Comparison of ENCODE assay signal across 8 mouse cellular contexts in the genomic region with DNA sequence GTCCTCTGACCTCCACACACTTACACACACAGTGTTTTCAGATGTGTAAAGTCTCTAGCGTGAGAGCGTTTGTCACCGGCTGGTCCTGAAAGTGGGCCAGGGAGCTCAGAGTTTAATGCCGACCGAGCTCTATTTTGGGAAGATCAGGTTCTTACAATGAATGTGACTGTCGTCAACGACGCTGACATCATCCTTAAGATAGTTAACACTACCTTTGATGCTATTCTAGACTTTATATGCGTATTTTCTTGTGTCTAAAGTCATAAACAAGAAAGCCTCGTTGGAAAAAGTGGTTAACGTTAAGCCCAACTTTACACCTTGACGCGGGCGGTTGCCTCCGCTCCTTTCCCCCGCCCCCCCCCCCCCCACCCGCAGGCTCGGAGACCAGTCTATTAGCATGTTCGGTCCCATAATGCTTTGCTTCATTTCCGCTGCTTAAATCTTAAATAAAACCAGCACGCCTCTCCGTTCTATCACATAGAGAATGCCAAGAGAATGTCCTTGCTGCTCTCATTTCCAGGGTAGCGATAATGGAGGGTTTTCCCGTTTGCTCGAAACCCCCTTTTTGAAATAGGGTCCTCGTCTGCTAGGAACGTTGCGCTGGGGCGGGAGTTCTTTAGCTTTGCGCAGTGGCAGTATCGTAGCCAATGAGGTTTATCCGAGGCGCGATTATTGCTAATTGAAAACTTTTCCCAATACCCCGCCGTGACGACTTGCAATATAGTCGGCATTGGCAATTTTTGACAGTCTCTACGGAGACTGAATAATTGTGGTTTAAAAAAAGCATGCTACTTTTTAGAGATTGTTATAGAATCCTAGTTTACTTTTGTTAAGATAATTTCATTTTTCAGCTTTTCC. TPM values are rescaled to one million over a fixed set of nuclear protein-coding genes. Genes with fewer than 3 reads are reported as not detected.
A peak's percentile ranks its signal among the peaks of the same experiment; 100 is the strongest.
DNase-seq lines count a peak whose midpoint lies in the region; ATAC-seq and TF ChIP-seq lines count a peak whose summit lies in the region.

No protein-coding gene starts in this region.

- TF ChIP-seq EP300 in stomach, postnatal 0 days (optimal IDR thresholded peaks at IDR 0.05) = no peak

- no peaks in the 10 kb centered on the region for H3K79me3 ChIP-seq in C2C12 (ENCODE audit: low read depth)

- H3K27me3 ChIP-seq in C2C12 (ENCODE audit: control insufficient read depth, insufficient read depth, insufficient read length) = no peaks in the 10 kb centered on the region
- H3K27me3 ChIP-seq in heart, embryonic 13.5 days (replicated peaks) = no peaks in the 10 kb centered on the region
- no peaks in the 10 kb centered on the region for H3K27me3 ChIP-seq in kidney, postnatal 0 days (ENCODE audit: insufficient read depth, low read length)
- H3K27me3 ChIP-seq in liver, embryonic 12.5 days (replicated peaks) = 0 out of 2 replicates have a peak, but pooled peaks cover 3% of the 10 kb centered on the region
- no peaks in the 10 kb centered on the region for H3K27me3 ChIP-seq in stomach, postnatal 0 days (ENCODE audit: control insufficient read depth, insufficient read depth, low read length)

- peak; percentile 50; the same call in 1 of the 2 replicates for TF ChIP-seq POLR2A in bone marrow, adult 2 months (IDR thresholded peaks at IDR 0.05; ENCODE audit: borderline replicate concordance, control insufficient read depth, low read depth, low read length)

- peak; percentile 52 for ATAC-seq in erythroblast, adult 5-6 weeks (replicated peaks; ENCODE audit: low FRiP score, poor library complexity, severe bottlenecking)
- peak; percentile 43; the same call in 1 of the 2 replicates for ATAC-seq in heart, embryonic 13.5 days (ENCODE audit: extremely low read depth, insufficient number of reproducible peaks, low FRiP score, low TSS enrichment)
- peak; percentile 63 for ATAC-seq in kidney, postnatal 0 days (replicated peaks; ENCODE audit: low FRiP score, low read depth)
- ATAC-seq in liver, embryonic 12.5 days = peak; percentile 79
- peak; percentile 66 for ATAC-seq in stomach, postnatal 0 days (ENCODE audit: low FRiP score, low TSS enrichment)

- peak overlapping the region; percentile 98 for H3K27ac ChIP-seq in bone marrow, adult 2 months (ENCODE audit: control insufficient read depth, insufficient read depth, low read depth, low read length, poor library complexity)
- H3K27ac ChIP-seq in heart, embryonic 13.5 days (replicated peaks) = peak overlapping the region; percentile 100
- peak overlapping the region; percentile 100 for H3K27ac ChIP-seq in kidney, postnatal 0 days
- H3K27ac ChIP-seq in liver, embryonic 12.5 days = peak overlapping the region; percentile 100
- peak overlapping the region; percentile 100 for H3K27ac ChIP-seq in stomach, postnatal 0 days (replicated peaks)

- peak overlapping the region; percentile 7 for H3K4me3 ChIP-seq in C2C12 (ENCODE audit: insufficient read depth, poor library complexity, severe bottlenecking)
- peak overlapping the region; percentile 33 for H3K4me3 ChIP-seq in bone marrow, adult 2 months (replicated peaks; ENCODE audit: control insufficient read depth, low read depth, low read length)
- H3K4me3 ChIP-seq in heart, embryonic 13.5 days = peak overlapping the region; percentile 48
- peak overlapping the region; percentile 28 for H3K4me3 ChIP-seq in kidney, postnatal 0 days (replicated peaks; ENCODE audit: low read depth, low read length)
- H3K4me3 ChIP-seq in liver, embryonic 12.5 days = peak overlapping the region; percentile 43
- H3K4me3 ChIP-seq in stomach, postnatal 0 days (ENCODE audit: low read depth, low read length) = peak overlapping the region; percentile 41

- H3K4me1 ChIP-seq in bone marrow, adult 2 months (ENCODE audit: control insufficient read depth, insufficient read depth, low read length) = peaks cover 2% of the 10 kb centered on the region
- H3K4me1 ChIP-seq in heart, embryonic 13.5 days = peaks cover 40% of the 10 kb centered on the region
- H3K4me1 ChIP-seq in kidney, postnatal 0 days (replicated peaks; ENCODE audit: insufficient read depth, low read length) = peaks cover 14% of the 10 kb centered on the region; the same call in 1 of the 2 replicates
- H3K4me1 ChIP-seq in liver, embryonic 12.5 days = peaks cover 55% of the 10 kb centered on the region
- no peaks in the 10 kb centered on the region for H3K4me1 ChIP-seq in stomach, postnatal 0 days (replicated peaks; ENCODE audit: control insufficient read depth, insufficient read depth)

- under 1% methylated on average over 39 of the region's 39 CpGs for WGBS in bone marrow, adult 2 months
- WGBS in heart, embryonic 13.5 days = under 1% methylated on average over 39 of the region's 39 CpGs
- WGBS in kidney, postnatal 0 days = under 1% methylated on average over 39 of the region's 39 CpGs
- under 1% methylated on average over 39 of the region's 39 CpGs for WGBS in liver, embryonic 12.5 days (ENCODE audit: insufficient replicate concordance)
- WGBS in stomach, postnatal 0 days = under 1% methylated on average over 38 of the region's 39 CpGs

- H3K79me2 ChIP-seq in C2C12 (ENCODE audit: control insufficient read depth, insufficient read depth) = no peaks in the 10 kb centered on the region

- peak overlapping the region; percentile 95 for H3K9ac ChIP-seq in heart, embryonic 13.5 days
- H3K9ac ChIP-seq in kidney, postnatal 0 days (ENCODE audit: low read depth, low read length) = peak overlapping the region; percentile 83
- peak overlapping the region; percentile 80 for H3K9ac ChIP-seq in liver, embryonic 12.5 days
- peak overlapping the region; percentile 92 for H3K9ac ChIP-seq in stomach, postnatal 0 days (ENCODE audit: low read length)

- H3K36me3 ChIP-seq in C2C12 (ENCODE audit: control insufficient read depth, insufficient read depth) = no peaks in the 10 kb centered on the region
- no peaks in the 10 kb centered on the region for H3K36me3 ChIP-seq in heart, embryonic 13.5 days
- H3K36me3 ChIP-seq in kidney, postnatal 0 days (ENCODE audit: insufficient read depth, low read length) = no peaks in the 10 kb centered on the region
- H3K36me3 ChIP-seq in liver, embryonic 12.5 days = no peaks in the 10 kb centered on the region
- no peaks in the 10 kb centered on the region for H3K36me3 ChIP-seq in stomach, postnatal 0 days (ENCODE audit: control insufficient read depth, insufficient read depth, low read length)

- no peaks in the 10 kb centered on the region for H3K9me3 ChIP-seq in heart, embryonic 13.5 days
- no peaks in the 10 kb centered on the region for H3K9me3 ChIP-seq in kidney, postnatal 0 days (replicated peaks; ENCODE audit: low read length)
- H3K9me3 ChIP-seq in liver, embryonic 12.5 days (replicated peaks) = no peaks in the 10 kb centered on the region
- H3K9me3 ChIP-seq in stomach, postnatal 0 days (ENCODE audit: control insufficient read depth, low read length) = no peaks in the 10 kb centered on the region

- peak overlapping the region; percentile 52 for H3ac ChIP-seq in C2C12 (ENCODE audit: control insufficient read depth, insufficient read length, low read depth)

- peak overlapping the region; percentile 75 for H3K4me2 ChIP-seq in heart, embryonic 13.5 days
- peak overlapping the region; percentile 69 for H3K4me2 ChIP-seq in kidney, postnatal 0 days (ENCODE audit: low read length)
- H3K4me2 ChIP-seq in liver, embryonic 12.5 days = peak overlapping the region; percentile 70
- peak overlapping the region; percentile 55 for H3K4me2 ChIP-seq in stomach, postnatal 0 days (replicated peaks; ENCODE audit: low read depth)

- TF ChIP-seq CTCF in C2C12 (IDR thresholded peaks at IDR 0.05; ENCODE audit: control insufficient read depth, insufficient read depth, insufficient read length) = no peak
- no peak for TF ChIP-seq CTCF in bone marrow, adult 2 months (IDR thresholded peaks at IDR 0.05; ENCODE audit: control insufficient read depth, insufficient read depth, low read length)
- TF ChIP-seq CTCF in kidney, postnatal 0 days (IDR thresholded peaks at IDR 0.05; ENCODE audit: low read depth) = no peak
- TF ChIP-seq CTCF in stomach, postnatal 0 days (IDR thresholded peaks at IDR 0.05; ENCODE audit: low read depth) = no peak

- DNase-seq in kidney, postnatal 0 days (ENCODE audit: low spot score) = peak; percentile 91
- peak; percentile 83 for DNase-seq in neural tube, embryonic 10.5 days (ENCODE audit: extremely low spot score, low spot score)
- peak; percentile 75 for DNase-seq in stomach, postnatal 0 days (ENCODE audit: low spot score)

RNA-seq across cellular contexts. Expression of a gene that starts 4.5 kb away (rescaled TPM):
- 9.2 TPM for polyA plus RNA-seq in C2C12 (2012; fragmentation: generic; extraction: Trizol)
- polyA plus RNA-seq in bone marrow, adult 2 months (2011; ENCODE audit: insufficient read depth, insufficient read length, low replicate concordance, missing spikeins) = 9.0 and 13.2 TPM in 2 replicates
- total RNA-seq in erythroblast, adult 5-6 weeks (2015; ENCODE audit: low replicate concordance) = 3.1 and 5.9 TPM in 2 replicates
- 0.60 and 2.0 TPM in 2 replicates for total RNA-seq in erythroblast, adult 5-6 weeks (2017; ENCODE audit: low replicate concordance)
- polyA plus RNA-seq in heart, embryonic 13.5 days (2015; fragmentation: Nextera tagmentation; extraction: Ambion mirVana) = 18.9 and 19.8 TPM in 2 replicates
- 19.6 and 20.2 TPM in 2 replicates for polyA plus RNA-seq in kidney, postnatal 0 days (2015; fragmentation: Nextera tagmentation; extraction: Ambion mirVana)
- polyA plus RNA-seq in liver, embryonic 12.5 days (2016; fragmentation: Nextera tagmentation; extraction: Ambion mirVana) = 6.3 and 7.5 TPM in 2 replicates
- 10.1 and 11.5 TPM in 2 replicates for polyA plus RNA-seq in stomach, postnatal 0 days (2015; fragmentation: Nextera tagmentation; extraction: Ambion mirVana)

RNA-seq across cellular contexts. Expression of a gene that starts 17.4 kb away (rescaled TPM):
- polyA plus RNA-seq in C2C12 (2012; fragmentation: generic; extraction: Trizol) = 46.8 TPM
- polyA plus RNA-seq in bone marrow, adult 2 months (2011; ENCODE audit: insufficient read depth, insufficient read length, low replicate concordance, missing spikeins) = 32.5 and 71.6 TPM in 2 replicates
- 18.8 and 38.5 TPM in 2 replicates for total RNA-seq in erythroblast, adult 5-6 weeks (2015; ENCODE audit: low replicate concordance)
- 14.8 and 57.5 TPM in 2 replicates for total RNA-seq in erythroblast, adult 5-6 weeks (2017; ENCODE audit: low replicate concordance)
- polyA plus RNA-seq in heart, embryonic 13.5 days (2015; fragmentation: Nextera tagmentation; extraction: Ambion mirVana) = 29.7 and 31.7 TPM in 2 replicates
- polyA plus RNA-seq in kidney, postnatal 0 days (2015; fragmentation: Nextera tagmentation; extraction: Ambion mirVana) = 48.3 and 53.1 TPM in 2 replicates
- 17.4 and 20.1 TPM in 2 replicates for polyA plus RNA-seq in liver, embryonic 12.5 days (2016; fragmentation: Nextera tagmentation; extraction: Ambion mirVana)
- 21.1 and 25.8 TPM in 2 replicates for polyA plus RNA-seq in stomach, postnatal 0 days (2015; fragmentation: Nextera tagmentation; extraction: Ambion mirVana)

RNA-seq across cellular contexts. Expression of a gene that starts 23.0 kb away (rescaled TPM):
- polyA plus RNA-seq in C2C12 (2012; fragmentation: generic; extraction: Trizol) = not detected
- 10.3 TPM in 1 of 2 replicates, not detected in the other for polyA plus RNA-seq in bone marrow, adult 2 months (2011; ENCODE audit: insufficient read depth, insufficient read length, low replicate concordance, missing spikeins)
- total RNA-seq in erythroblast, adult 5-6 weeks (2015; ENCODE audit: low replicate concordance) = not detected in 2 replicates
- total RNA-seq in erythroblast, adult 5-6 weeks (2017; ENCODE audit: low replicate concordance) = not detected in 2 replicates
- polyA plus RNA-seq in heart, embryonic 13.5 days (2015; fragmentation: Nextera tagmentation; extraction: Ambion mirVana) = 0.88 and 1.1 TPM in 2 replicates
- polyA plus RNA-seq in kidney, postnatal 0 days (2015; fragmentation: Nextera tagmentation; extraction: Ambion mirVana) = 0.97 and 0.98 TPM in 2 replicates
- polyA plus RNA-seq in liver, embryonic 12.5 days (2016; fragmentation: Nextera tagmentation; extraction: Ambion mirVana) = 0.42 and 0.69 TPM in 2 replicates
- polyA plus RNA-seq in stomach, postnatal 0 days (2015; fragmentation: Nextera tagmentation; extraction: Ambion mirVana) = 464 and 489 TPM in 2 replicates

RNA-seq across cellular contexts. Expression of a gene that starts 59.7 kb away (rescaled TPM):
- 0.90 TPM for polyA plus RNA-seq in C2C12 (2012; fragmentation: generic; extraction: Trizol)
- 0.61 and 0.95 TPM in 2 replicates for polyA plus RNA-seq in bone marrow, adult 2 months (2011; ENCODE audit: insufficient read depth, insufficient read length, low replicate concordance, missing spikeins)
- total RNA-seq in erythroblast, adult 5-6 weeks (2015; ENCODE audit: low replicate concordance) = not detected in 2 replicates
- total RNA-seq in erythroblast, adult 5-6 weeks (2017; ENCODE audit: low replicate concordance) = not detected in 2 replicates
- 3.7 and 4.1 TPM in 2 replicates for polyA plus RNA-seq in heart, embryonic 13.5 days (2015; fragmentation: Nextera tagmentation; extraction: Ambion mirVana)
- 12.4 and 13.3 TPM in 2 replicates for polyA plus RNA-seq in kidney, postnatal 0 days (2015; fragmentation: Nextera tagmentation; extraction: Ambion mirVana)
- 2.5 and 2.7 TPM in 2 replicates for polyA plus RNA-seq in liver, embryonic 12.5 days (2016; fragmentation: Nextera tagmentation; extraction: Ambion mirVana)
- 3.2 and 3.6 TPM in 2 replicates for polyA plus RNA-seq in stomach, postnatal 0 days (2015; fragmentation: Nextera tagmentation; extraction: Ambion mirVana)

Comparison
In these comparisons a context has a peak if more than half of its experiments do, and no peak if none do; other contexts are left out.
1. Peak in every context shown above with its lines: DNase-seq, ATAC-seq, H3K4me3 ChIP-seq and H3K27ac ChIP-seq.
2. RNA of a gene that starts 23.0 kb away (polyA plus RNA-seq): 464 to 489 TPM in stomach, postnatal 0 days; 10.3 TPM in bone marrow, adult 2 months, 0.88 to 1.1 TPM in heart, embryonic 13.5 days, 0.97 to 0.98 TPM in kidney, postnatal 0 days, 0.42 to 0.69 TPM in liver, embryonic 12.5 days and not detected in C2C12 (single experiment); every median in the first group is over 10 times any median in the second.